Mouse (Mus musculus) MEL (cell line): ENCODE results near the gene Leo1. TPM values are rescaled to one million over a fixed set of nuclear protein-coding genes. Genes with fewer than 3 reads are reported as not detected.

Source experiments
- DNase-seq: peaks from one replicate; pipeline ENCODE4 v3.0.0; 2011; ENCODE audit warnings: low read depth, low spot score
- H3K27ac ChIP-seq: 2 replicates; pipeline ENCODE4 v1.5.1; 2012; ENCODE audit warnings: low read depth, mild to moderate bottlenecking, control low read depth, low read length, moderate library complexity; ENCODE audit not compliant: control insufficient read depth
- H3K27me3 ChIP-seq, 2 experiments: fragments of 150-350 bp in 1 of 2; sonication (generic) in 1 of 2; 2 replicates each; pipeline ENCODE4 v1.6.1; 2012; ENCODE audit warnings: low read length in 2 of 2, mild to moderate bottlenecking in 2 of 2, improper control_type of control experiment in 1 of 2, moderate library complexity in 1 of 2; ENCODE audit not compliant: insufficient read depth in 2 of 2, control insufficient read depth in 1 of 2
- H3K36me3 ChIP-seq, 2 experiments: 2 replicates each; pipeline ENCODE4 v1.6.1; 2012 to 2014; ENCODE audit warnings: low read length in 2 of 2, improper control_type of control experiment in 1 of 2, inconsistent platforms in 1 of 2, mild to moderate bottlenecking in 1 of 2; ENCODE audit not compliant: insufficient read depth in 2 of 2, control insufficient read depth in 1 of 2
- H3K4me1 ChIP-seq, 2 experiments: fragments of 150-350 bp in 1 of 2; sonication (generic) in 1 of 2; 2 replicates each; pipeline ENCODE4 v1.6.1; 2012; ENCODE audit warnings: low read length in 2 of 2, improper control_type of control experiment in 1 of 2, mild to moderate bottlenecking in 1 of 2; ENCODE audit not compliant: insufficient read depth in 2 of 2, control insufficient read depth in 1 of 2
- H3K4me3 ChIP-seq, 2 experiments: fragments of 150-350 bp in 1 of 2; sonication (generic) in 1 of 2; 2 replicates each; pipeline ENCODE4 v1.5.1; 2012; ENCODE audit warnings: low read depth in 2 of 2, low read length in 2 of 2, mild to moderate bottlenecking in 2 of 2, moderate library complexity in 2 of 2, control low read depth in 1 of 2, improper control_type of control experiment in 1 of 2; ENCODE audit not compliant: control insufficient read depth in 1 of 2, insufficient read depth in 1 of 2
- H3K79me2 ChIP-seq: 2 replicates; pipeline ENCODE4 v1.6.1; 2012; ENCODE audit warnings: mild to moderate bottlenecking, low read length, moderate library complexity; ENCODE audit not compliant: control insufficient read depth, poor library complexity, insufficient read depth
- H3K9ac ChIP-seq: 2 replicates; pipeline ENCODE4 v1.6.1; 2012; ENCODE audit warnings: low read depth, mild to moderate bottlenecking, control low read depth, low read length, moderate library complexity; ENCODE audit not compliant: control insufficient read depth, poor library complexity, severe bottlenecking
- H3K9me3 ChIP-seq: fragments of 150-350 bp; sonication (generic); replicated peaks from 2 replicates; pipeline ENCODE4 v1.6.1; 2012; ENCODE audit warnings: mild to moderate bottlenecking, low read length, improper control_type of control experiment, moderate library complexity; ENCODE audit not compliant: insufficient read depth
- BHLHE40 ChIP-seq: IDR thresholded peaks from 2 replicates; pipeline ENCODE4 v1.6.1; 2012; ENCODE audit warnings: low read depth, mild to moderate bottlenecking, inconsistent platforms, low read length, improper control_type of control experiment, borderline replicate concordance
- ELF1 ChIP-seq: IDR thresholded peaks from 2 replicates; pipeline ENCODE4 v1.6.1; 2014; ENCODE audit warnings: low read depth, mild to moderate bottlenecking, inconsistent platforms, low read length, improper control_type of control experiment, moderate library complexity
- ETS1 ChIP-seq: IDR thresholded peaks from 2 replicates; pipeline ENCODE4 v1.6.1; 2012; ENCODE audit warnings: low read depth, mild to moderate bottlenecking, inconsistent platforms, low read length, improper control_type of control experiment, moderate library complexity
- GABPA ChIP-seq: IDR thresholded peaks from 2 replicates; pipeline ENCODE4 v1.6.1; 2012; ENCODE audit warnings: low read depth, mild to moderate bottlenecking, inconsistent platforms, low read length, improper control_type of control experiment, moderate library complexity
- MAX ChIP-seq: IDR thresholded peaks from 2 replicates; pipeline ENCODE4 v1.6.1; 2011; ENCODE audit warnings: low read length, improper control_type of control experiment
- NELFE ChIP-seq: IDR thresholded peaks from 2 replicates; pipeline ENCODE4 v1.6.1; 2011; ENCODE audit warnings: low read depth, low read length, improper control_type of control experiment
- NRF1 ChIP-seq: IDR thresholded peaks from 2 replicates; pipeline ENCODE4 v1.6.1; 2014; ENCODE audit warnings: low read depth, mild to moderate bottlenecking, inconsistent platforms, low read length, improper control_type of control experiment, moderate library complexity; ENCODE audit not compliant: poor library complexity, insufficient read depth, severe bottlenecking
- RCOR1 ChIP-seq: IDR thresholded peaks from 2 replicates; pipeline ENCODE4 v1.6.1; 2012; ENCODE audit warnings: low read depth, mild to moderate bottlenecking, inconsistent platforms, low read length, improper control_type of control experiment
- SIN3A ChIP-seq: IDR thresholded peaks from 2 replicates; pipeline ENCODE4 v1.6.1; 2012; ENCODE audit warnings: low read length, improper control_type of control experiment, inconsistent platforms
- SMC3 ChIP-seq: IDR thresholded peaks from 2 replicates; pipeline ENCODE4 v1.6.1; 2011; ENCODE audit warnings: low read depth, low read length, improper control_type of control experiment
- TAL1 ChIP-seq: IDR thresholded peaks from 2 replicates; pipeline ENCODE4 v1.6.1; 2012; ENCODE audit warnings: mild to moderate bottlenecking, inconsistent platforms, low read length, moderate library complexity, mixed read lengths
- TCF12 ChIP-seq: IDR thresholded peaks from 2 replicates; pipeline ENCODE4 v1.6.1; 2014; ENCODE audit warnings: low read depth, mild to moderate bottlenecking, inconsistent platforms, low read length, improper control_type of control experiment, moderate library complexity
- UBTF ChIP-seq: IDR thresholded peaks from 2 replicates; pipeline ENCODE4 v1.6.1; 2012; ENCODE audit warnings: low read depth, mild to moderate bottlenecking, inconsistent platforms, low read length, improper control_type of control experiment, moderate library complexity, borderline replicate concordance; ENCODE audit not compliant: insufficient read depth
- ZNF384 ChIP-seq: IDR thresholded peaks from 2 replicates; pipeline ENCODE4 v1.6.1; 2012; ENCODE audit warnings: low read depth, mild to moderate bottlenecking, inconsistent platforms, low read length, improper control_type of control experiment
- polyA plus RNA-seq, 2 experiments: library from polyadenylated mRNA; stranded (reverse) in 1 of 2; unstranded in 1 of 2; fragments of >175 nt in 1 of 2; fragments of >200 nt in 1 of 2; gene quantifications; 2 replicates each; pipeline versions ENCODE4 v1.2.1 to v1.2.4; 2012; ENCODE audit warnings: low replicate concordance in 2 of 2, low read depth in 1 of 2; ENCODE audit not compliant: insufficient read length in 2 of 2, insufficient read depth in 1 of 2, missing spikeins in 1 of 2
- total RNA-seq: library from RNA; depleted of rRNA; stranded (reverse); fragments of 300-350 nt; gene quantifications from 2 replicates; pipeline ENCODE4 v1.2.3, GENCODE M21; 2012

The Leo1 gene
- total and polyA plus RNA-seq, 3 experiments: 42.6 to 49.0 TPM; not detected in 1

DNA sequence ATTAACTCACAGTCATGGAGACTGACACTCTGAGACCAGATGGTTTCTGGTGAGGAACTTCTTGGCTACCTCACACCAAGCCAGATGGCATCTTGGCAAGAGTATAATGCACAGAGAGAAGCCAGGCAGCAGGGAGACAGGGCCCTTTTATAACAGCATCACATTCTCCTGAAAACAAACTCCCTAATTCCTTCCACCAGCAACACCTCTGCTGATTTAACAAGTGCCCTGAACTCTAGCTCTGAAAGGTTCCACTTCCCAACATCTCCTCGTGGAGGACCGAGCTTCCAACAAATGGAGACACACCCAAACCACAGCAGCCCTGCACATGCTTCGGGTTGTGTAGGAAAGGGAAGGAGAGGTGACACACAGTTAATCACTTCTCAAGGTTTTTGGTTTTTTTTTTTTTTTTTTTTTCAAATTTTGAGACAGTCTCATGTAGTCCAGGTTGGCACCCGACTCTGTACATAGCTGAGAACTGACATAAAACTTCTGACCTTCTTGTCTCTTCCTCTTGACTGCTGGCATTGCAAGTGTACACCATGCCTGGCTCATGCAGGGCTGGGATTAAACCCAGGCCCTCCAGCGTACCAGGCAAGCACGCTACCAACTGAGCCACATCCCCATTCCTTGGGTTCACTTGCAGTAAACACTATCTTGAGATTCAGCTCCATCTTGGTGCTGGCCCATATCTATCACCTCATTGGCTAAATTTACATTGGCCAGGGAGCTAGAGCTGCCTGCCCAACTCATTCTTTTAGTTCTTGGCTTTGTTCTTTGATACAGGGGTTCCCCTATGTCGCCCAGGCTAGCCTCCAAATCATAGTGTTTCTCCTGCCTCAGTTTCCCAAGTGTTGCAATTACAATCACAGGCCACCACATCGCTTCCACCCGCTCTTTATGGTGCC is 13.7 kb upstream of the Leo1 start:
- DNase-seq: no peak
- peaks cover 4 to 34% of the 10 kb centered on the region in 2 experiments for H3K4me1 ChIP-seq
- TF ChIP-seq BHLHE40: no peak
- TF ChIP-seq UBTF: no peak
- TF ChIP-seq ZNF384: peak; percentile 67
- TF ChIP-seq, all 39 proteins: peak for 1
- Histone ChIP-seq H3K9me3 (no peaks in the 10 kb centered on the region), H3K4me3 (no peak overlapping the region), H3K9ac (no peak overlapping the region), H3K79me2 (no peaks in the 10 kb centered on the region), H3K27ac (no peak overlapping the region), H3K27me3 (0 out of 4 replicates have a peak, but pooled peaks cover 0 to 1% of the 10 kb centered on the region in 2 experiments), H3K36me3 (peaks cover 0 to 24% of the 10 kb centered on the region in 2 experiments; a peak in 2 of 4 replicates)

DNA sequence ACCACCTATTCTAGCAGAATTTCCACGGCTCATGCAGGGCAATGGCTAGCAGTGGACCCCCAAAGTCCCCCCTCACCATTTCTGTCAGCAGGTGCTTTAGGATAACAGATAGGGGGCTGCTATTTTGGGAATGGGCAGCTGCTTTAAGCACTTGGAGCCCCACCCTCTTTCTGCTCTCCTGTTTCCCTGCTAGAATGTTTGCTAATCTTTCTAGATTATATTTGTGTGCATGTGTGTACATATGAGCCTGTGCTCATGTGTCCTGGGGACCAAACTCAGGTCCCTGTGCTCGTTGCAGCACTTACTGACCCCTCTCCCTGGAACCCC is 13.1 kb upstream of the Leo1 start:
- no peaks in the 10 kb centered on the region for H3K27me3 ChIP-seq
- DNase-seq: no peak
- peaks cover 0 to 28% of the 10 kb centered on the region in 2 experiments; a peak in 2 of 4 replicates for H3K36me3 ChIP-seq
- no peaks in the 10 kb centered on the region for H3K79me2 ChIP-seq
- peaks cover 4 to 36% of the 10 kb centered on the region in 2 experiments for H3K4me1 ChIP-seq
- no peaks in the 10 kb centered on the region for H3K9me3 ChIP-seq
- H3K27ac ChIP-seq: no peak overlapping the region
- no peak overlapping the region for H3K9ac ChIP-seq
- H3K4me3 ChIP-seq: no peak overlapping the region
- TF ChIP-seq MAX: no peak
- TF ChIP-seq RCOR1: no peak
- TF ChIP-seq TCF12: no peak
- no peak for TF ChIP-seq NELFE
- no peak for TF ChIP-seq SIN3A
- no peak for TF ChIP-seq GABPA

DNA sequence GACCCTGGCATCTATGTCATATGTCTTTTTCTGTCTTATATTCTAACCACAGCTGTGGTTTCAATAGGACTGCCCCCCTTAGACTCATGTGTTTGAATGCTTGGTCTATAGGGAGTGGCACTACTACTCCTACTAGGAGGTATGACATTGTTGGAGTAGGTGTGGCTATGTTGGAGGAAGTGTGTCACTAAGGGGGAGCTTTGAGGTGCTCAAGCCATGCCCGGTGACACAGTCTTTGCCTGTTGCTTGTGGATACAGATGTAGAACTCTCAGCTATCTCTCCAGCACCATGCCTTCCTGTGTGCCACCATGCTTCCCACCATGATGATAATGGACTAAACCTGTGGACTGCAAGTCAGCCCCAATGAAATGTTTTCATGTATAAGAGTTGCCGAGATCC is 12.3 kb upstream of the Leo1 start:
- peak; percentile 52 for DNase-seq
- peak; percentile 59 for TF ChIP-seq TAL1
- TF ChIP-seq ETS1: peak; percentile 34; the same call in 1 of the 2 replicates
- no peak for TF ChIP-seq SMC3
- no peak for TF ChIP-seq NRF1
- TF ChIP-seq ELF1: no peak
- TF ChIP-seq TCF12: 0 out of 2 replicates have a peak, but pooled peaks have one; percentile 43
- TF ChIP-seq, all 39 proteins: peak for 3
- H3K9ac ChIP-seq: no peak overlapping the region
- no peak overlapping the region for H3K27ac ChIP-seq
- peaks cover 4 to 36% of the 10 kb centered on the region in 2 experiments for H3K4me1 ChIP-seq
- no peaks in the 10 kb centered on the region for H3K9me3 ChIP-seq
- H3K79me2 ChIP-seq: no peaks in the 10 kb centered on the region
- H3K4me3 ChIP-seq: no peak overlapping the region
- peaks cover 0 to 30% of the 10 kb centered on the region in 2 experiments; a peak in 2 of 4 replicates for H3K36me3 ChIP-seq
- H3K27me3 ChIP-seq: no peaks in the 10 kb centered on the region
